Mouse (Mus musculus): ENCODE results near the gene Camta1. TPM values are rescaled to one million over a fixed set of nuclear protein-coding genes. Genes with fewer than 3 reads are reported as not detected.

Camta1 gene
- polyA plus RNA-seq, 1 experiment from 2014 or later, result 83.5 TPM

- Histone ChIP-seq H3K4me3 (ENCODE audit: low read length) (no peak overlapping the region), H3K4me1 (ENCODE audit: insufficient read depth, low read length) (peaks cover 6% of the 10 kb centered on the region; the same call in 1 of the 2 replicates), H3K9ac (replicated peaks; ENCODE audit: low read length) (no peak overlapping the region), H3K36me3 (ENCODE audit: insufficient read depth, low read length) (no peaks in the 10 kb centered on the region; the same call in 1 of the 2 replicates), H3K27ac (ENCODE audit: low read length) (no peak overlapping the region), H3K27me3 (ENCODE audit: insufficient read depth, low read length) (no peaks in the 10 kb centered on the region), H3K4me2 (replicated peaks; ENCODE audit: low read depth, low read length) (no peak overlapping the region), H3K9me3 (ENCODE audit: low read length) (no peaks in the 10 kb centered on the region)
- WGBS, result 89% methylated on average over 7 of the region's 7 CpGs
- no peak for ATAC-seq (ENCODE audit: low FRiP score, low TSS enrichment)
Measured at GRCm38 (mm10) chr4:151833940-151834449, 27.7 kb downstream of the Camta1 start.

GRCm38 (mm10) chr4:151827840-151828239, 33.8 kb downstream of the Camta1 start:
- no peak for ATAC-seq (ENCODE audit: low FRiP score, low TSS enrichment)
- no peak overlapping the region for H3K9ac ChIP-seq (replicated peaks; ENCODE audit: low read length)
- no peak overlapping the region for H3K4me3 ChIP-seq (ENCODE audit: low read length)
- no peaks in the 10 kb centered on the region for H3K27me3 ChIP-seq (ENCODE audit: insufficient read depth, low read length)
- peaks cover 4% of the 10 kb centered on the region; the same call in 1 of the 2 replicates for H3K36me3 ChIP-seq (ENCODE audit: insufficient read depth, low read length)
- H3K27ac ChIP-seq (ENCODE audit: low read length), result no peak overlapping the region
- no peak overlapping the region for H3K4me2 ChIP-seq (replicated peaks; ENCODE audit: low read depth, low read length)
- 87% methylated on average over 3 of the region's 3 CpGs for WGBS
- H3K9me3 ChIP-seq (ENCODE audit: low read length), result no peaks in the 10 kb centered on the region
- H3K4me1 ChIP-seq (ENCODE audit: insufficient read depth, low read length), result no peaks in the 10 kb centered on the region

DNA sequence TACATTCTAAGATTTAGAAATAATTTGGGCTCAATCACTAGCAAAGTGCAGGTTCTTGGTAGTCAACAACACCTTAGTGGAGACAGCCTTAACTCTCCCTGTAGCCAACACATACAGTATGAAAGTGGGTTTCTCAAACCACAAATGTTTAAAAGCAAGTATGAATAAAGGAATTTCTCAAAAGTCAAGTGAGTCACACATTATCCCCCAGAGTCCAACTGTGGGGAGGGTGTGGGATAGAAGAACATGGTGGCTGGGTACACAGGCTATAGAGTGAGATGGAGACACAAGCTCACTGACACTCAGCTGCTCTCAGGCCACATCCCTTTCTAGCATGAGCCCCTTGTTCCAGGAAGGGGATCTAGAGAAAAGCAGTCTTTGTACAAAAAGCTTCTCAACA, 34.3 kb downstream of the Camta1 start:
- Histone ChIP-seq H3K9ac (replicated peaks; ENCODE audit: low read length) (no peak overlapping the region), H3K4me2 (replicated peaks; ENCODE audit: low read depth, low read length) (no peak overlapping the region), H3K27ac (ENCODE audit: low read length) (no peak overlapping the region), H3K9me3 (ENCODE audit: low read length) (no peaks in the 10 kb centered on the region), H3K4me3 (ENCODE audit: low read length) (no peak overlapping the region), H3K4me1 (ENCODE audit: insufficient read depth, low read length) (no peaks in the 10 kb centered on the region), H3K27me3 (ENCODE audit: insufficient read depth, low read length) (no peaks in the 10 kb centered on the region), H3K36me3 (ENCODE audit: insufficient read depth, low read length) (peaks cover 4% of the 10 kb centered on the region; the same call in 1 of the 2 replicates)
- no peak for ATAC-seq (ENCODE audit: low FRiP score, low TSS enrichment)

DNA sequence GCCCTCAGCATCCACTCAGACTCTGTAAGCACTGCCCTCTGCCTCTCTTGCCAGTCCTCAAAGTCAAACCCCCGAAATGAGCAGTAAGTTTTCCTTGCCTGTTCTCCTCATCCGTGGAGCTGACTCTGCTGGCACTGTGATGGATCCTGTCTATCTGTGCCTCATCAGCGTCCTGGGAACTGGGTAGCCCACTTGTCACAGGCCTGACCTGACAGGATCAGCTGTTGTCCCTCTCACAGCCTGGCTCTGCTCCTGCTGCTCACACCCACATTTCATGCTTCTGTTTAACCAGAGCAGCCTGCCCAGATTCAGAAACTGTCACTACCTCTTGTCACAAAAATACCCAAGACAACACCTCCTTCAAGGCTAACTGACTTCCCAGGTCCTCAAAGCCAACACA, 37.7 kb downstream of the Camta1 start:
- Histone ChIP-seq H3K4me2 (replicated peaks; ENCODE audit: low read depth, low read length) (no peak overlapping the region), H3K9ac (replicated peaks; ENCODE audit: low read length) (no peak overlapping the region), H3K27ac (ENCODE audit: low read length) (no peak overlapping the region), H3K36me3 (ENCODE audit: insufficient read depth, low read length) (peaks cover 4% of the 10 kb centered on the region; the same call in 1 of the 2 replicates), H3K9me3 (ENCODE audit: low read length) (no peaks in the 10 kb centered on the region), H3K27me3 (ENCODE audit: insufficient read depth, low read length) (no peaks in the 10 kb centered on the region), H3K4me1 (ENCODE audit: insufficient read depth, low read length) (no peaks in the 10 kb centered on the region), H3K4me3 (ENCODE audit: low read length) (no peak overlapping the region)
- 74% methylated on average over 3 of the region's 3 CpGs for whole genome bisulfite sequencing
- no peak for ATAC-seq (ENCODE audit: low FRiP score, low TSS enrichment)

DNA sequence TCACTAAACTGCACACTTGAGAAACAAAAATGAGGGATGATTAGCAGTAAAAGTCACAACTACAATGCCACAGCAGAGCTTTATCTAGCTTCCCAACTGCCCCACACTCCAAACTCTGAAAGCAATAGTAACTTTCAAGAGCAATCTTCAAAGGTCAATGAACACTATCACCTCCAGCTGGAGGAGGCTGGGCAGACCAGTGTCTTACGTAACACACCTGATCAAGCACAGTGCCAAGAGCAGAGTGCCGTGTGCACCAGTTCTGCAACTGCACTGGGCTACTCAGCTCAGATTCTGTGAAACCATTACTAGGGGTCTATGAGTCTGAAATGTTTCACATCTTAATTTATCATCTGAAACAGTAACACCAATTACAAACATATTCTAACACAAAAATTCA, 38.7 kb downstream of the Camta1 start:
- Histone ChIP-seq H3K9me3 (ENCODE audit: low read length) (no peaks in the 10 kb centered on the region), H3K9ac (replicated peaks; ENCODE audit: low read length) (no peak overlapping the region), H3K4me3 (ENCODE audit: low read length) (no peak overlapping the region), H3K27me3 (ENCODE audit: insufficient read depth, low read length) (no peaks in the 10 kb centered on the region), H3K4me2 (replicated peaks; ENCODE audit: low read depth, low read length) (no peak overlapping the region), H3K27ac (ENCODE audit: low read length) (no peak overlapping the region), H3K4me1 (ENCODE audit: insufficient read depth, low read length) (no peaks in the 10 kb centered on the region), H3K36me3 (ENCODE audit: insufficient read depth, low read length) (peaks cover 4% of the 10 kb centered on the region; the same call in 1 of the 2 replicates)
- no peak for ATAC-seq (ENCODE audit: low FRiP score, low TSS enrichment)
- WGBS, result 63% methylated on average over 2 of the region's 2 CpGs

DNA sequence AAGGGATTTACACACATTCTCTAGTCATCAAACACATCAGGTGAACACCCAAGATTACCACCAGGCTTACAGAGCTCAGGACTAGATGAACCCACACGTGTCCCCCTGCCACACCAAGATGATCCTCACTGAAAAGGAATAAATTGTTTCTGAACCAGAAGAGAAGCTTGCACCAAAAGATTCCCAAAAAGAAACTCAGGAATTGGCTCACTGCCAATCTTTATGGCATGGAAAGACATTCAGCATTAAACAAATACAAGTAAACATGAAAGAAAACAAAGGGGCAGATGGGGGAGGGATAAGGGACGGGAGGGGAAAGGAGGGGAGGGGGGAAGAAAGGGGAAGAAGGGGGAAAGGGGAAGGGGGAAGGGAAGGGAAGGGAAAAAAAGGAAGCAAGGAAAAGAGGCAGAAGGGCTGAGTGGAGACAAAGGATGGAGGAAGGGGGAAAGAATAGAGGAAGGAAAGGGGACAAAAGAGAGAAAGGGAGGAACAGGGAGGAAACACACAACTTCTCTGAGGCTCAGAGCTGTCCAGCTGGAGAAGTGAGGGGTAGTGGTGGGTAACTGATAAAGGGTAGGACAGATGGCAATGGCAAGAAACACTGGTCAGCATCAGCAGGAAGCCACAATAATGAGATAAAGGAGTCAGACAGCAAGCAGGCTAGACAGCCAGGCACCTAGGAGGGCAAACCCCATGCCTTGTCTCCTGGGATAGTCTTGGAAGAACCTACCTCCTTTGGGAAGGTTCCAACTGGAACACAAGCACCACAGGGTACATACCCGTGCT, 43.5 kb downstream of the Camta1 start:
- Histone ChIP-seq H3K4me3 (ENCODE audit: low read length) (no peak overlapping the region), H3K9me3 (ENCODE audit: low read length) (no peaks in the 10 kb centered on the region), H3K9ac (replicated peaks; ENCODE audit: low read length) (no peak overlapping the region), H3K4me1 (ENCODE audit: insufficient read depth, low read length) (no peaks in the 10 kb centered on the region), H3K27me3 (ENCODE audit: insufficient read depth, low read length) (no peaks in the 10 kb centered on the region), H3K4me2 (replicated peaks; ENCODE audit: low read depth, low read length) (no peak overlapping the region), H3K36me3 (ENCODE audit: insufficient read depth, low read length) (no peaks in the 10 kb centered on the region), H3K27ac (ENCODE audit: low read length) (no peak overlapping the region)
- 41% methylated on average over 3 of the region's 3 CpGs for WGBS
- no peak for ATAC-seq (ENCODE audit: low FRiP score, low TSS enrichment)

GRCm38 (mm10) chr4:151813711-151814110, 48.0 kb downstream of the Camta1 start:
- no peak for ATAC-seq (ENCODE audit: low FRiP score, low TSS enrichment)
- Histone ChIP-seq H3K4me1 (ENCODE audit: insufficient read depth, low read length) (no peaks in the 10 kb centered on the region), H3K27ac (ENCODE audit: low read length) (no peak overlapping the region), H3K36me3 (ENCODE audit: insufficient read depth, low read length) (no peaks in the 10 kb centered on the region), H3K4me3 (ENCODE audit: low read length) (no peak overlapping the region), H3K9me3 (ENCODE audit: low read length) (no peaks in the 10 kb centered on the region), H3K9ac (replicated peaks; ENCODE audit: low read length) (no peak overlapping the region), H3K4me2 (replicated peaks; ENCODE audit: low read depth, low read length) (no peak overlapping the region), H3K27me3 (ENCODE audit: insufficient read depth, low read length) (no peaks in the 10 kb centered on the region)
- 92% methylated on average over 4 of the region's 4 CpGs for WGBS

DNA sequence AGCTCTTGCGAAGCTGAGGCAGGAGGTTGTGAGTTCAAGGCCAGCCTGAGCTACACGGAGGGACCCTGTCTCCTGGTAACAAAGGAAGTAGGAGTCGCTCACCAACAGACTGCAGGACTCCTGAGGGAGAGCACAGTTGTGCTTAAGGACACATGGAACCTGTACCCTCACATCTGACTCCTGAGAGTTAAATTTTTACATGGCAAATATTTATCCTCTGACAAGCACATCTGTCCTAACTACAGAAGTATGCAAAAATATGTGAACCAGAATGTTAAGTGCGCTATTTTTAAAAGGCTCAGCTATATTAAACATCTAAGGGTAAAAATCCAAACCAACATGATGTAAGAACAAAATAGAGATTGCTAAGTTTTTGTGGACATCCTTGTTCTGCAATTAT, 56.0 kb downstream of the Camta1 start:
- H3K9ac ChIP-seq (replicated peaks; ENCODE audit: low read length), result no peak overlapping the region
- H3K4me3 ChIP-seq (ENCODE audit: low read length), result no peak overlapping the region
- H3K27ac ChIP-seq (ENCODE audit: low read length), result no peak overlapping the region
- H3K4me2 ChIP-seq (replicated peaks; ENCODE audit: low read depth, low read length), result no peak overlapping the region
- H3K36me3 ChIP-seq (ENCODE audit: insufficient read depth, low read length), result no peaks in the 10 kb centered on the region
- H3K4me1 ChIP-seq (ENCODE audit: insufficient read depth, low read length), result 0 out of 2 replicates have a peak, but pooled peaks cover 7% of the 10 kb centered on the region
- H3K27me3 ChIP-seq (ENCODE audit: insufficient read depth, low read length), result no peaks in the 10 kb centered on the region
- no peak for ATAC-seq (ENCODE audit: low FRiP score, low TSS enrichment)
- H3K9me3 ChIP-seq (ENCODE audit: low read length), result no peaks in the 10 kb centered on the region
- WGBS, result 78% methylated on average over 4 of the region's 4 CpGs

DNA sequence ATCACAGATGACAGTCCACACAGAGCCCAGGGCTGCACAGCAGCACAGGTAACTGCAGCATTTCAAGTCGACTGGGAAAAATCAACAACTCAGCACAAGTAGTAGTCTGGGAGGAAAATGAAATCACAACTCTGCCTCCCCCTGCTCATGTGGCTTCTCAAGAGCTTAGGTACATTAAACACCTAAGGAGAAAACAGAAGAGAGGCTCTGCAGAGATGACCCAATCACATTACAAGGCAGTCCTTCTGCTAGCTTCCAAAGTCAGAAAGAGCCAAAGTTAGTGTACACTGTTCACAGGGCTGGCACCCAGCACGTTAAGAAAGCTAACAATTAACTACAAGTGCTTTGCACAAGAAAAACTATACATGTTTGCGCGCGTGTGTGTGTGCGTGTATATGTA, 56.6 kb downstream of the Camta1 start:
- Histone ChIP-seq H3K4me2 (replicated peaks; ENCODE audit: low read depth, low read length) (no peak overlapping the region), H3K27ac (ENCODE audit: low read length) (no peak overlapping the region), H3K36me3 (ENCODE audit: insufficient read depth, low read length) (no peaks in the 10 kb centered on the region), H3K4me1 (ENCODE audit: insufficient read depth, low read length) (0 out of 2 replicates have a peak, but pooled peaks cover 7% of the 10 kb centered on the region), H3K4me3 (ENCODE audit: low read length) (no peak overlapping the region), H3K27me3 (ENCODE audit: insufficient read depth, low read length) (no peaks in the 10 kb centered on the region), H3K9ac (replicated peaks; ENCODE audit: low read length) (no peak overlapping the region), H3K9me3 (ENCODE audit: low read length) (no peaks in the 10 kb centered on the region)
- 84% methylated on average over 6 of the region's 6 CpGs for WGBS
- no peak for ATAC-seq (ENCODE audit: low FRiP score, low TSS enrichment)

GRCm38 (mm10) chr4:151804208-151804607, 57.5 kb downstream of the Camta1 start:
- H3K27ac ChIP-seq (ENCODE audit: low read length), result no peak overlapping the region
- H3K9me3 ChIP-seq (ENCODE audit: low read length), result no peaks in the 10 kb centered on the region
- 98% methylated on average over 2 of the region's 2 CpGs for WGBS
- no peak overlapping the region for H3K4me2 ChIP-seq (replicated peaks; ENCODE audit: low read depth, low read length)
- no peaks in the 10 kb centered on the region for H3K36me3 ChIP-seq (ENCODE audit: insufficient read depth, low read length)
- ATAC-seq (ENCODE audit: low FRiP score, low TSS enrichment), result no peak
- no peak overlapping the region for H3K9ac ChIP-seq (replicated peaks; ENCODE audit: low read length)
- H3K4me3 ChIP-seq (ENCODE audit: low read length), result no peak overlapping the region
- H3K27me3 ChIP-seq (ENCODE audit: insufficient read depth, low read length), result no peaks in the 10 kb centered on the region
- peaks cover 11% of the 10 kb centered on the region; the same call in 1 of the 2 replicates for H3K4me1 ChIP-seq (ENCODE audit: insufficient read depth, low read length)

Measured in kidney, embryonic 16.5 days (tissue).